Mouse (Mus musculus) E14TG2a.4 (cell line): ENCODE measurements at regions not wholly inside any gene's neighbourhood (a gene's known extent, or its start where the extent isn't known, plus 50 kb on each side); places are given as distances from the start of the nearest gene placed in this dataset.

Source experiments
- CTCF ChIP-seq: conservative IDR thresholded peaks from 2 replicates; pipeline ENCODE4 v1.5.1; 2014; ENCODE audit warnings: low read length
- NANOG ChIP-seq: IDR thresholded peaks from 2 replicates; pipeline ENCODE4 v1.6.1; 2014; ENCODE audit warnings: borderline replicate concordance, low read length, mixed read lengths

- TF ChIP-seq CTCF: no peak
- no peak for TF ChIP-seq NANOG
Measured at GRCm38 (mm10) chr10:44598615-44599014, 70.3 kb upstream of the Prdm1 start.
